Mouse (Mus musculus): ENCODE results near the gene Bod1.

- TF ChIP-seq CTCF (IDR thresholded peaks at IDR 0.05; ENCODE audit: low read depth) (no peak), EP300 (IDR thresholded peaks at IDR 0.05; ENCODE audit: low read depth) (no peak)
These were observed 46.4 kb upstream of the Bod1 start for GRCm38 (mm10) chr11:31717926-31718735.
